Mouse (Mus musculus) kidney, postnatal 0 days (tissue): ENCODE data around the gene Olfr92. TPM values are rescaled to one million over a fixed set of nuclear protein-coding genes. Genes with fewer than 3 reads are reported as not detected.
A peak's percentile ranks its signal among the peaks of the same experiment; 100 is the strongest.

Experiments used
- ATAC-seq: fragments of 200-750 bp; cut with Nextera tagmentation; replicated peaks from 2 replicates; pipeline ENCODE4 v1.8.0; 2017; ENCODE audit warnings: low read depth, moderate number of reproducible peaks, moderate TSS enrichment, moderate library complexity; ENCODE audit not compliant: low FRiP score
- DNase-seq: peaks from one replicate; pipeline ENCODE4 v3.0.0-alpha.2; 2016; ENCODE audit warnings: low spot score
- H3K27ac ChIP-seq: fragments of 300-500 bp; sonication (generic); 2 replicates; pipeline ENCODE4 v1.5.1; 2014; ENCODE audit warnings: mild to moderate bottlenecking
- H3K27me3 ChIP-seq: fragments of 300-500 bp; sonication (generic); 2 replicates; pipeline ENCODE4 v1.6.1; 2014; ENCODE audit warnings: low read length, mixed read lengths; ENCODE audit not compliant: insufficient read depth
- H3K36me3 ChIP-seq: fragments of 300-500 bp; sonication (generic); 2 replicates; pipeline ENCODE4 v1.6.1; 2014; ENCODE audit warnings: low read length, mixed read lengths; ENCODE audit not compliant: insufficient read depth
- H3K4me1 ChIP-seq: fragments of 300-500 bp; sonication (generic); replicated peaks from 2 replicates; pipeline ENCODE4 v1.6.1; 2014; ENCODE audit warnings: antibody characterized with exemption, low read length, mixed read lengths; ENCODE audit not compliant: insufficient read depth
- H3K4me2 ChIP-seq: fragments of 300-500 bp; sonication (generic); 2 replicates; pipeline ENCODE4 v1.6.1; 2014; ENCODE audit warnings: mild to moderate bottlenecking, low read length, moderate library complexity, mixed read lengths
- H3K4me3 ChIP-seq: fragments of 300-500 bp; sonication (generic); replicated peaks from 2 replicates; pipeline ENCODE4 v1.5.1; 2014; ENCODE audit warnings: low read depth, low read length
- H3K9ac ChIP-seq: fragments of 300-500 bp; sonication (generic); 2 replicates; pipeline ENCODE4 v1.6.1; 2014; ENCODE audit warnings: low read depth, low read length
- H3K9me3 ChIP-seq: fragments of 300-500 bp; sonication (generic); replicated peaks from 2 replicates; pipeline ENCODE4 v1.6.1; 2016; ENCODE audit warnings: low read length, inconsistent platforms, mixed read lengths
- CTCF ChIP-seq: IDR thresholded peaks from 2 replicates; pipeline ENCODE4 v1.5.1; 2016; ENCODE audit warnings: antibody characterized with exemption, low read depth, mild to moderate bottlenecking, moderate library complexity
- WGBS: fragments of 180-500 bp; shearing (Covaris S2); extraction: QIAGEN DNeasy Blood & Tissue Kit; methylation state at CpG from one replicate; pipeline ENCODE4 v1.1.7; 2014; 5-methylcytosine and 5-hydroxymethylcytosine counted together
- polyA plus RNA-seq: library from polyadenylated mRNA; unstranded; fragments of >200 nt; fragmentation: Nextera tagmentation; extraction: Ambion mirVana; gene quantifications from 2 replicates; pipeline ENCODE4 v1.2.1, GENCODE M21; 2015

The Olfr92 gene
- polyA plus RNA-seq, 1 experiment from 2014 or later = not detected

DNA sequence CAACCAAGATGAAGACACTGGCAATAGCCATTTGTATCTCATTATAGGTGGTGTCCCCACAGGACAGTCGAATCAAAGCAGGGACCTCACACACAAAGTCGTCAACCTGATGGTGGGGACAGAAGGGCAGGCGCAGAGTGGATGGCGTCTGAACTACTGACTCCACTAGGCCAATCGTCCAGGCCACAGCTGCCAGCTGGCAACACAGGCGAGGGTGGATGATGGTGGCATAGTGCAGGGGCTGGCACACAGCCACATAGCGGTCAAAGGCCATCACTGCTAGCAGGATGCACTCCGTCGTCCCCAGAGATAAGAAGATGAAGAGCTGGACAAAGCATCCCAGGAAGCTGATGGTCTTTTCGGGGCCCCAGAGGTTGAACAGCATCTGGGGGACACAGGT lies 34.3 kb downstream of the Olfr92 start:
- H3K4me1 ChIP-seq = no peaks in the 10 kb centered on the region
- no peak overlapping the region for H3K4me2 ChIP-seq
- no peak overlapping the region for H3K27ac ChIP-seq
- no peak overlapping the region for H3K4me3 ChIP-seq
- DNase-seq = no peak
- 68% methylated on average over 10 of the region's 10 CpGs for WGBS
- no peak for ATAC-seq
- H3K36me3 ChIP-seq = no peaks in the 10 kb centered on the region
- H3K27me3 ChIP-seq = no peaks in the 10 kb centered on the region
- H3K9me3 ChIP-seq = no peaks in the 10 kb centered on the region
- TF ChIP-seq CTCF = no peak
- H3K9ac ChIP-seq = no peak overlapping the region

DNA sequence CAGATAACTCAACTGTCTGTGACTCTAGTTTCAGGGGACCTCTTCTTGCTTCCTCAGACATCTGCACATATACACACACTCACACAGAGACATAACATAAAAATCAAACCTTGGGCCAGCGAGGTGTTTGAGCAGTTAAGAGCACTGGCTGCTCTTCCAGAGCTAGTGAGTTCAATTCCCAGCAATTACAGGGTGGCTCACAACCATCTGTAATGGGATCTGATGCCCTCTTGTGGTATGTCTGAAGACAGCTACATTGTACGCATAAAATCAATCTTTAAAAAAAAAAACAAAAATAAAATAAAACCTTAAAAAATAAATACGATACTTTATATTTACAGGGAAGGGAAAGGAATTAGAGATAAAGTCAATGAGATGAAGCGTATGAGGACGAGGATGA lies 35.3 kb downstream of the Olfr92 start:
- ATAC-seq (no peak), DNase-seq (no peak)
- no peaks in the 10 kb centered on the region for H3K36me3 ChIP-seq

DNA sequence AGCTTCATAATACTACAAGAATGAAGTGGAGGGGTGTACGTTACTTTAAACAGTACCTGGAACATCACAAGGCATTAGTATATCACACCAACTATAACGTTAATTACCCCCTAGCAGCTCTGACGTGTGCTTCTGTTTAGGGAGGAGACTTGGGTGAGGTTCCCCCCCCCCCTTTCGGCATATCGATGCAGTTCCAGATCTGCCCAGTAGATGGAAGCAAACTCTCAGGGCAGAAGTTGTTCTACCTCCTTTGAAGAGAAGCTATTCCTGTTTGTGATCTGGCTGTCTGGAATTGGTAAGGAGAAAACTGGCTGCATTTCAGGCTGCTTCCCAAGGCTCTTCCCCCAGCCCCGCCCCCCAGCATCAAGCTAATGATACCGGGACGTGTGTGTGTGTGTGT lies 36.6 kb downstream of the Olfr92 start:
- no peak overlapping the region for H3K4me3 ChIP-seq
- H3K4me1 ChIP-seq = no peaks in the 10 kb centered on the region
- H3K27ac ChIP-seq = no peak overlapping the region
- 4% methylated on average over 8 of the region's 8 CpGs for WGBS
- DNase-seq = peak; percentile 88
- no peaks in the 10 kb centered on the region for H3K9me3 ChIP-seq
- no peak overlapping the region for H3K4me2 ChIP-seq
- TF ChIP-seq CTCF = peak; percentile 94
- peak; percentile 73 for ATAC-seq
- no peaks in the 10 kb centered on the region for H3K27me3 ChIP-seq
- H3K9ac ChIP-seq = no peak overlapping the region
- H3K36me3 ChIP-seq = no peaks in the 10 kb centered on the region

More for the DNA sequence above, 35.3 kb downstream of the Olfr92 start:
- no peak overlapping the region for H3K9ac ChIP-seq
- WGBS = 68% methylated on average over 5 of the region's 5 CpGs
- H3K4me2 ChIP-seq = no peak overlapping the region
- H3K4me3 ChIP-seq = no peak overlapping the region
- no peak overlapping the region for H3K27ac ChIP-seq
- no peaks in the 10 kb centered on the region for H3K9me3 ChIP-seq
- peak; percentile 63 for TF ChIP-seq CTCF
- no peaks in the 10 kb centered on the region for H3K4me1 ChIP-seq
- H3K27me3 ChIP-seq = no peaks in the 10 kb centered on the region

DNA sequence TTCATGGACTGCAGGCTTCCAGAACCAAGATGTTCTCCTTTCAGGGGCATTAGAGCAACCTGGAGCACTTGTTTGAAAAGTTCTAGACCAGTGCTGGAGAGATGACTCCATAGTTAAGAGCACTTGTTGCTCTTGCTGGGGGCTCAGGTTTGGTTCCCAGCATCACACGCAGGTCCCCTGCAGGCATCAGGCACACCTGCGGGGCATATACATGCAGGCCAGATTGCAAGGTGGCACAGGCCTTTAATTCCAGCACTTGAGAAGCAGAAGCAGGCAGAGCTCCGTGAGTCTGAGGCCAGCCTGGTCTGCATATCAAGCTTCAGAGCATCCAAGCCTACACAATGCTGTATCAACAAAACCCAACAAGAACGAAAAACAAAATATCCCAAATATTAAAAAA lies 38.2 kb downstream of the Olfr92 start:
- Histone ChIP-seq H3K27me3 (no peaks in the 10 kb centered on the region), H3K9ac (no peak overlapping the region), H3K27ac (no peak overlapping the region), H3K4me1 (no peaks in the 10 kb centered on the region), H3K9me3 (no peaks in the 10 kb centered on the region), H3K36me3 (no peaks in the 10 kb centered on the region), H3K4me3 (no peak overlapping the region), H3K4me2 (no peak overlapping the region)
- ATAC-seq (no peak), DNase-seq (no peak)
- no peak for TF ChIP-seq CTCF
- 88% methylated on average over 4 of the region's 4 CpGs for WGBS

GRCm38 (mm10) chr17:37080119-37080518 lies 39.8 kb downstream of the Olfr92 start:
- no peak for TF ChIP-seq CTCF
- no peak overlapping the region for H3K27ac ChIP-seq
- no peak overlapping the region for H3K9ac ChIP-seq
- no peaks in the 10 kb centered on the region for H3K27me3 ChIP-seq
- H3K36me3 ChIP-seq = no peaks in the 10 kb centered on the region
- DNase-seq (peak; percentile 60), ATAC-seq (no peak)
- H3K4me3 ChIP-seq = no peak overlapping the region
- H3K9me3 ChIP-seq = no peaks in the 10 kb centered on the region
- H3K4me1 ChIP-seq = no peaks in the 10 kb centered on the region
- H3K4me2 ChIP-seq = no peak overlapping the region
- 16% methylated on average over 5 of the region's 5 CpGs for WGBS

DNA sequence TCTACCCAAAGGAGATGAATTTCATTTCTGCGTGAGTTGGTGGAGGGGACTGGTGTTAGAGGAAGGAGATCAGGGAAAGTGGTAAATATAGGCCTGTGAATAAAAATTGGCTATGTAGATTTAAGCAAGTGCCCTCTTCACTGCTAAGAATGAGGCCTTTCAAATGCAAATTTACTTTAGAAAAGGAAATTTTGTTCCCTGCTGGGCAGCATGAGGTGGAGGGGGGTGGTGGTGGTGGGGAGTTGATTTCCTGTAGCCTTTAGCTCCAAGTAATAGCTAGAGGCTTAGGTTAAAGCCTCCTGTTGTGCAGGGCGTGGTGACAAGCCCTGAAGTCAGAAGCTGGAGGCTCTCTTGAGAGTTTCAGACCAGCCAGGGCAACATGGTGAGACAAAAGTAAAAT lies 40.9 kb downstream of the Olfr92 start:
- H3K4me2 ChIP-seq = no peak overlapping the region
- no peaks in the 10 kb centered on the region for H3K9me3 ChIP-seq
- no peak for DNase-seq
- H3K27ac ChIP-seq = no peak overlapping the region
- 53% methylated on average over 2 of the region's 2 CpGs for WGBS
- ATAC-seq = no peak
- H3K9ac ChIP-seq = no peak overlapping the region
- no peaks in the 10 kb centered on the region for H3K27me3 ChIP-seq
- no peaks in the 10 kb centered on the region for H3K4me1 ChIP-seq
- TF ChIP-seq CTCF = no peak
- H3K4me3 ChIP-seq = no peak overlapping the region
- H3K36me3 ChIP-seq = no peaks in the 10 kb centered on the region

GRCm38 (mm10) chr17:37078193-37078592 lies 41.7 kb downstream of the Olfr92 start:
- no peak overlapping the region for H3K4me2 ChIP-seq
- ATAC-seq (no peak), DNase-seq (no peak)
- H3K36me3 ChIP-seq = no peaks in the 10 kb centered on the region
- TF ChIP-seq CTCF = no peak
- H3K27ac ChIP-seq = no peak overlapping the region
- no peaks in the 10 kb centered on the region for H3K9me3 ChIP-seq
- H3K4me3 ChIP-seq = no peak overlapping the region
- no peak overlapping the region for H3K9ac ChIP-seq
- no peaks in the 10 kb centered on the region for H3K27me3 ChIP-seq
- 30% methylated on average over 1 of the region's 1 CpGs for WGBS
- no peaks in the 10 kb centered on the region for H3K4me1 ChIP-seq
